Mouse (Mus musculus) lung, adult 2 months (tissue): Measurements from ENCODE around the gene Clec18a.

Experiments
- CTCF ChIP-seq: fragments of 200-500 bp; IDR thresholded peaks from 2 replicates; pipeline ENCODE4 v1.5.1; 2011; ENCODE audit warnings: mild to moderate bottlenecking, low read length, control low read depth; ENCODE audit not compliant: insufficient read depth
- POLR2A ChIP-seq: fragments of 200-500 bp; IDR thresholded peaks from 2 replicates; pipeline ENCODE4 v1.6.1; 2011; ENCODE audit warnings: low read depth, mild to moderate bottlenecking, control low read depth, low read length, borderline replicate concordance; ENCODE audit errors: extremely low read depth

- no peak for TF ChIP-seq POLR2A
- TF ChIP-seq CTCF: peak; percentile 94
Observed at GRCm38 (mm10) chr8:111090126-111090525, 2.1 kb downstream of the Clec18a start.
